Mouse (Mus musculus) fat pad, adult 2 months (tissue): ENCODE results near the gene Dact3.

Experiments used
- DNase-seq: peaks from one replicate; pipeline ENCODE4 v3.0.0-alpha.2; 2011; ENCODE audit warnings: low read depth, low spot score; ENCODE audit errors: extremely low read depth

Gene Dact3

GRCm38 (mm10) chr7:16891641-16892351, 16.7 kb downstream of the Dact3 start, which contains the start of gene Gng8:
Gene Gng8 (plus strand): TSS chr7:16891786.
- DNase-seq = no peak

GRCm38 (mm10) chr7:16892352-16892730, 17.2 kb downstream of the Dact3 start:
- DNase-seq = no peak

GRCm38 (mm10) chr7:16893612-16894011, 18.5 kb downstream of the Dact3 start:
- no peak for DNase-seq

GRCm38 (mm10) chr7:16894279-16894678, 19.2 kb downstream of the Dact3 start:
- no peak for DNase-seq

GRCm38 (mm10) chr7:16895000-16895399, 19.9 kb downstream of the Dact3 start:
- DNase-seq = no peak

- DNase-seq = no peak
These were observed 20.4 kb downstream of the Dact3 start for GRCm38 (mm10) chr7:16895511-16895910.

- DNase-seq = no peak
These were observed 25.4 kb downstream of the Dact3 start for GRCm38 (mm10) chr7:16900526-16900925.

GRCm38 (mm10) chr7:16903439-16903955, 28.4 kb downstream of the Dact3 start:
- DNase-seq = no peak

GRCm38 (mm10) chr7:16904120-16904675, 29.1 kb downstream of the Dact3 start:
- no peak for DNase-seq

- no peak for DNase-seq
These were observed 30.4 kb downstream of the Dact3 start for GRCm38 (mm10) chr7:16905491-16906021.

- no peak for DNase-seq
These were observed 31.2 kb downstream of the Dact3 start, which contains the start of gene Ptgir for GRCm38 (mm10) chr7:16906281-16906680. Gene Ptgir (plus strand): TSS chr7:16906490.

GRCm38 (mm10) chr7:16906889-16907559, 31.9 kb downstream of the Dact3 start:
- no peak for DNase-seq

GRCm38 (mm10) chr7:16907842-16908241, 32.7 kb downstream of the Dact3 start:
- DNase-seq = no peak

GRCm38 (mm10) chr7:16908367-16908766, 33.2 kb downstream of the Dact3 start:
- no peak for DNase-seq

GRCm38 (mm10) chr7:16908859-16909258, 33.7 kb downstream of the Dact3 start:
- DNase-seq = no peak

- DNase-seq = no peak
These were observed 34.8 kb downstream of the Dact3 start for GRCm38 (mm10) chr7:16909909-16910308.

- DNase-seq = no peak
These were observed 36.8 kb downstream of the Dact3 start for GRCm38 (mm10) chr7:16911904-16912303.

GRCm38 (mm10) chr7:16912360-16912759, 37.2 kb downstream of the Dact3 start:
- no peak for DNase-seq

GRCm38 (mm10) chr7:16913806-16914452, 38.8 kb downstream of the Dact3 start:
- DNase-seq = no peak

- DNase-seq = no peak
These were observed 39.6 kb downstream of the Dact3 start for GRCm38 (mm10) chr7:16914453-16915343.
